Mouse (Mus musculus) forebrain, embryonic 13.5 days (tissue): ENCODE measurements around the gene Sigirr. TPM values are rescaled to one million over a fixed set of nuclear protein-coding genes. Genes with fewer than 3 reads are reported as not detected.

Experiments
- ATAC-seq: fragments of 200-750 bp; cut with Nextera tagmentation; 2 replicates; pipeline ENCODE4 v1.8.0; 2017
- H3K27ac ChIP-seq: fragments of 300-500 bp; sonication (generic); 2 replicates; pipeline ENCODE4 v1.5.1; 2015; ENCODE audit warnings: inconsistent platforms, mild to moderate bottlenecking, moderate library complexity
- H3K27me3 ChIP-seq: fragments of 300-500 bp; sonication (generic); 2 replicates; pipeline ENCODE4 v1.6.1; 2015; ENCODE audit warnings: mild to moderate bottlenecking, inconsistent platforms
- H3K36me3 ChIP-seq: fragments of 300-500 bp; sonication (generic); 2 replicates; pipeline ENCODE4 v1.6.1; 2015; ENCODE audit warnings: mild to moderate bottlenecking, inconsistent platforms; ENCODE audit not compliant: poor library complexity, severe bottlenecking
- H3K4me1 ChIP-seq: fragments of 300-500 bp; sonication (generic); 2 replicates; pipeline ENCODE4 v1.6.1; 2015; ENCODE audit warnings: inconsistent platforms
- H3K4me2 ChIP-seq: fragments of 300-500 bp; sonication (generic); 2 replicates; pipeline ENCODE4 v1.6.1; 2015; ENCODE audit warnings: inconsistent platforms, mild to moderate bottlenecking, moderate library complexity
- H3K4me3 ChIP-seq: fragments of 300-500 bp; sonication (generic); 2 replicates; pipeline ENCODE4 v1.5.1; 2015; ENCODE audit warnings: mild to moderate bottlenecking, inconsistent platforms
- H3K9ac ChIP-seq: fragments of 300-500 bp; sonication (generic); 2 replicates; pipeline ENCODE4 v1.6.1; 2015; ENCODE audit warnings: mild to moderate bottlenecking, inconsistent platforms
- H3K9me3 ChIP-seq: fragments of 300-500 bp; sonication (generic); replicated peaks from 2 replicates; pipeline ENCODE4 v1.6.1; 2016; ENCODE audit warnings: inconsistent platforms
- WGBS: fragments of 180-500 bp; shearing (Covaris S2); methylation state at CpG from one replicate; pipeline ENCODE4 v1.1.7; 2015; 5-methylcytosine and 5-hydroxymethylcytosine counted together
- polyA plus RNA-seq: library from polyadenylated mRNA; unstranded; fragments of >200 nt; fragmentation: Nextera tagmentation; extraction: Ambion mirVana; gene quantifications from 2 replicates; pipeline ENCODE4 v1.2.1, GENCODE M21; 2015

Gene Sigirr
- polyA plus RNA-seq, 1 experiment from 2014 or later: 1.7 TPM

- no peak overlapping the region for H3K4me3 ChIP-seq
- H3K4me1 ChIP-seq: peaks cover 14% of the 10 kb centered on the region
- ATAC-seq: no peak
- no peak overlapping the region for H3K4me2 ChIP-seq
- no peak overlapping the region for H3K27ac ChIP-seq
- no peaks in the 10 kb centered on the region for H3K36me3 ChIP-seq
- WGBS: 92% methylated on average over 6 of the region's 6 CpGs
- no peaks in the 10 kb centered on the region for H3K9me3 ChIP-seq
- no peak overlapping the region for H3K9ac ChIP-seq
- H3K27me3 ChIP-seq: no peaks in the 10 kb centered on the region; the same call in 1 of the 2 replicates
Measured at GRCm38 (mm10) chr7:141056976-141057375, 43.4 kb downstream of the Sigirr start.

GRCm38 (mm10) chr7:141055785-141056184 is 44.6 kb downstream of the Sigirr start:
- H3K36me3 ChIP-seq: no peaks in the 10 kb centered on the region
- H3K27me3 ChIP-seq: no peaks in the 10 kb centered on the region; the same call in 1 of the 2 replicates
- H3K27ac ChIP-seq: no peak overlapping the region
- no peak overlapping the region for H3K4me3 ChIP-seq
- WGBS: 88% methylated on average over 4 of the region's 4 CpGs
- no peak for ATAC-seq
- H3K4me1 ChIP-seq: peaks cover 9% of the 10 kb centered on the region
- no peak overlapping the region for H3K4me2 ChIP-seq
- no peaks in the 10 kb centered on the region for H3K9me3 ChIP-seq
- H3K9ac ChIP-seq: no peak overlapping the region

- no peaks in the 10 kb centered on the region; the same call in 1 of the 2 replicates for H3K27me3 ChIP-seq
- H3K36me3 ChIP-seq: no peaks in the 10 kb centered on the region
- WGBS: 84% methylated on average over 2 of the region's 2 CpGs
- H3K9ac ChIP-seq: no peak overlapping the region
- no peak for ATAC-seq
- no peak overlapping the region for H3K4me2 ChIP-seq
- no peak overlapping the region for H3K4me3 ChIP-seq
- H3K27ac ChIP-seq: no peak overlapping the region
- H3K9me3 ChIP-seq: no peaks in the 10 kb centered on the region; the same call in 1 of the 2 replicates
- H3K4me1 ChIP-seq: peaks cover 7% of the 10 kb centered on the region
Measured at GRCm38 (mm10) chr7:141052421-141052820, 48.0 kb downstream of the Sigirr start.

GRCm38 (mm10) chr7:141052016-141052415 is 48.4 kb downstream of the Sigirr start:
- Histone ChIP-seq H3K36me3 (no peaks in the 10 kb centered on the region), H3K27ac (no peak overlapping the region), H3K4me3 (no peak overlapping the region), H3K9me3 (no peaks in the 10 kb centered on the region; the same call in 1 of the 2 replicates), H3K9ac (no peak overlapping the region), H3K4me2 (no peak overlapping the region), H3K4me1 (peaks cover 7% of the 10 kb centered on the region), H3K27me3 (no peaks in the 10 kb centered on the region; the same call in 1 of the 2 replicates)
- ATAC-seq: no peak
- 92% methylated on average over 4 of the region's 4 CpGs for WGBS

- H3K4me2 ChIP-seq: no peak overlapping the region
- H3K9ac ChIP-seq: no peak overlapping the region
- no peaks in the 10 kb centered on the region for H3K36me3 ChIP-seq
- no peak overlapping the region for H3K4me3 ChIP-seq
- WGBS: 70% methylated on average over 17 of the region's 17 CpGs
- no peak for ATAC-seq
- H3K4me1 ChIP-seq: peaks cover 7% of the 10 kb centered on the region
- H3K9me3 ChIP-seq: no peaks in the 10 kb centered on the region; the same call in 1 of the 2 replicates
- H3K27ac ChIP-seq: no peak overlapping the region
- H3K27me3 ChIP-seq: no peaks in the 10 kb centered on the region; the same call in 1 of the 2 replicates
Measured at GRCm38 (mm10) chr7:141051060-141051685, 49.2 kb downstream of the Sigirr start.

GRCm38 (mm10) chr7:141049326-141049725 is 51.0 kb downstream of the Sigirr start:
- Histone ChIP-seq H3K27me3 (no peaks in the 10 kb centered on the region; the same call in 1 of the 2 replicates), H3K9ac (no peak overlapping the region), H3K36me3 (no peaks in the 10 kb centered on the region), H3K9me3 (no peaks in the 10 kb centered on the region; the same call in 1 of the 2 replicates), H3K4me2 (no peak overlapping the region), H3K4me3 (no peak overlapping the region), H3K27ac (no peak overlapping the region), H3K4me1 (peaks cover 7% of the 10 kb centered on the region)
- ATAC-seq: no peak
- WGBS: 92% methylated on average over 2 of the region's 2 CpGs

- peak overlapping the region; percentile 38 for H3K4me3 ChIP-seq
- no peaks in the 10 kb centered on the region; the same call in 1 of the 2 replicates for H3K27me3 ChIP-seq
- H3K9ac ChIP-seq: peak overlapping the region; percentile 57
- ATAC-seq: peak; percentile 92
- peak overlapping the region; percentile 70 for H3K4me2 ChIP-seq
- H3K36me3 ChIP-seq: no peaks in the 10 kb centered on the region
- peak overlapping the region; percentile 66 for H3K27ac ChIP-seq
- H3K9me3 ChIP-seq: no peaks in the 10 kb centered on the region; the same call in 1 of the 2 replicates
- H3K4me1 ChIP-seq: peaks cover 7% of the 10 kb centered on the region
- WGBS: 10% methylated on average over 21 of the region's 21 CpGs
Measured at GRCm38 (mm10) chr7:141048226-141049218, 51.9 kb downstream of the Sigirr start.

GRCm38 (mm10) chr7:141047581-141048225 is 52.7 kb downstream of the Sigirr start:
- Histone ChIP-seq H3K27ac (peak overlapping the region; percentile 66), H3K9me3 (no peaks in the 10 kb centered on the region; the same call in 1 of the 2 replicates)

GRCm38 (mm10) chr7:141046931-141047580 is 53.3 kb downstream of the Sigirr start:
- H3K9me3 ChIP-seq: no peaks in the 10 kb centered on the region; the same call in 1 of the 2 replicates
- H3K27ac ChIP-seq: no peak overlapping the region
- no peak overlapping the region for H3K4me3 ChIP-seq
- H3K36me3 ChIP-seq: no peaks in the 10 kb centered on the region
- peak overlapping the region; percentile 70 for H3K4me2 ChIP-seq
- WGBS: 77% methylated on average over 6 of the region's 6 CpGs
- ATAC-seq: no peak
- H3K27me3 ChIP-seq: no peaks in the 10 kb centered on the region
- H3K4me1 ChIP-seq: peaks cover 7% of the 10 kb centered on the region
- peak overlapping the region; percentile 57; the same call in 1 of the 2 replicates for H3K9ac ChIP-seq

More at GRCm38 (mm10) chr7:141047581-141048225, 52.7 kb downstream of the Sigirr start:
- no peaks in the 10 kb centered on the region for H3K36me3 ChIP-seq
- peak overlapping the region; percentile 38 for H3K4me3 ChIP-seq
- ATAC-seq: peak; percentile 84
- peaks cover 7% of the 10 kb centered on the region for H3K4me1 ChIP-seq
- peak overlapping the region; percentile 70 for H3K4me2 ChIP-seq
- 7% methylated on average over 15 of the region's 19 CpGs for WGBS
- H3K9ac ChIP-seq: peak overlapping the region; percentile 57
- no peaks in the 10 kb centered on the region for H3K27me3 ChIP-seq

GRCm38 (mm10) chr7:141042539-141042938 is 57.8 kb downstream of the Sigirr start:
- no peaks in the 10 kb centered on the region for H3K36me3 ChIP-seq
- 51% methylated on average over 4 of the region's 4 CpGs for WGBS
- H3K9me3 ChIP-seq: no peaks in the 10 kb centered on the region
- no peak overlapping the region for H3K4me2 ChIP-seq
- ATAC-seq: no peak
- H3K4me1 ChIP-seq: no peaks in the 10 kb centered on the region
- H3K27me3 ChIP-seq: no peaks in the 10 kb centered on the region
- H3K4me3 ChIP-seq: no peak overlapping the region
- H3K27ac ChIP-seq: no peak overlapping the region
- H3K9ac ChIP-seq: no peak overlapping the region

GRCm38 (mm10) chr7:141041661-141042060 is 58.7 kb downstream of the Sigirr start:
- no peaks in the 10 kb centered on the region for H3K4me1 ChIP-seq
- H3K4me2 ChIP-seq: no peak overlapping the region
- peak overlapping the region; percentile 37; the same call in 1 of the 2 replicates for H3K27ac ChIP-seq
- no peaks in the 10 kb centered on the region for H3K36me3 ChIP-seq
- no peak overlapping the region for H3K9ac ChIP-seq
- no peaks in the 10 kb centered on the region for H3K27me3 ChIP-seq
- 28% methylated on average over 5 of the region's 5 CpGs for WGBS
- no peak overlapping the region for H3K4me3 ChIP-seq
- no peaks in the 10 kb centered on the region for H3K9me3 ChIP-seq
- peak; percentile 70; the same call in 1 of the 2 replicates for ATAC-seq
